Mouse (Mus musculus) embryo, embryonic 9.5 days (tissue): Measurements from ENCODE around the gene Ncbp2.

Source experiments
- DNase-seq: peaks from one replicate; pipeline ENCODE4 v3.0.0-alpha.2; 2017; ENCODE audit errors: extremely low spot score

Ncbp2 gene

DNA sequence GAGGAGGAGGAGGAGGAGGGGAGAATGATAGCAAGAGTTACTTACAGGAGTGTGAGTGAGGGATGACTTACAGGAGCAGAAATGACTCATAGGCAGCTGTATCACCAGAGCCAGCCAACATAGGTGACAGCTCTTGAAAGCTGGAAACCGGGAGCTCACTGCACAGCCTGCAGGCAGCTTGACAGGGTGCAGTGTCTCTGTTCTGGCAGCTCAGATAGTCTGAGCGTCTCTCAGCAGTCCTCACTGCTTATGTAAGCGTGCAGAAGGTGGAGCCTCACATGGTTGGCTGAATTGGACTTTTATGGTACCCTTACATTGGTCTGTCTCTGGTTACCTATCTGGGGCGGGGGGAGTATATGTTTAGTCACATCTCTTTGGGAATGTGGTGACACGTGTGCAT is 61.6 kb downstream of the Ncbp2 start:
- DNase-seq = no peak

DNA sequence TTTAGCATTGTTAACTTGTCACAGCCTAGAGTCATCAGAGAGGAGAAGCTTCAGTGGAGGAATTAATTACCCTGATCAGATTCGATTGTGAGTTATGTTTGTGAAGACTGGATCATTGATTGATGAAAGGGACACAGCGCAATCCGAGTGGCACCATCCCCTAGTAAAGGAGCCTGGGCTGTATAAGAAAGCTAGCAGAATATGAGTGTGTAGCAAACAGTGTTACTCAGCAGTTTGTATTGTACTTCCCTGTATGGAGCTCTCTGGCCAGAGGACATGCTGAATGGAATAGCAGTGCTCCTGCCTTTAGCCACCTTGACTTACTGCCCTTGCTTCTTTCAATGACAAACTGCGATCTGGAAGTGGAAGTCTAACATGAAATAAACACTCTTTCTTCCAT is 62.0 kb downstream of the Ncbp2 start:
- DNase-seq = no peak
